Mouse (Mus musculus) embryonic facial prominence, embryonic 10.5 days (tissue): ENCODE results near the gene Olfr877. TPM values are rescaled to one million over a fixed set of nuclear protein-coding genes. Genes with fewer than 3 reads are reported as not detected.

Experiments
- DNase-seq: peaks from one replicate; pipeline ENCODE4 v3.0.0-alpha.2; 2017; ENCODE audit warnings: low spot score
- H3K27ac ChIP-seq: fragments of 300-500 bp; sonication (generic); replicated peaks from 2 replicates; pipeline ENCODE4 v1.5.1; 2016; ENCODE audit warnings: mild to moderate bottlenecking
- H3K27me3 ChIP-seq: fragments of 300-500 bp; sonication (generic); replicated peaks from 2 replicates; pipeline ENCODE4 v1.6.1; 2016; ENCODE audit warnings: low read depth, mild to moderate bottlenecking; ENCODE audit not compliant: poor library complexity, severe bottlenecking
- H3K36me3 ChIP-seq: fragments of 300-500 bp; sonication (generic); replicated peaks from 2 replicates; pipeline ENCODE4 v1.6.1; 2016; ENCODE audit warnings: mild to moderate bottlenecking, moderate library complexity
- H3K4me1 ChIP-seq: fragments of 300-500 bp; sonication (generic); 2 replicates; pipeline ENCODE4 v1.6.1; 2016
- H3K4me3 ChIP-seq: fragments of 300-500 bp; sonication (generic); 2 replicates; pipeline ENCODE4 v1.5.1; 2016; ENCODE audit warnings: mild to moderate bottlenecking, moderate library complexity
- H3K9me3 ChIP-seq: fragments of 300-500 bp; sonication (generic); 2 replicates; pipeline ENCODE4 v1.6.1; 2016; ENCODE audit warnings: mild to moderate bottlenecking
- WGBS: fragments of 180-500 bp; shearing (Covaris S2); methylation state at CpG from one replicate; pipeline ENCODE4 v1.1.7; 2016; 5-methylcytosine and 5-hydroxymethylcytosine counted together
- polyA plus RNA-seq: library from polyadenylated mRNA; unstranded; fragments of >200 nt; fragmentation: Nextera tagmentation; extraction: Ambion mirVana; gene quantifications from 2 replicates; pipeline ENCODE4 v1.2.1, GENCODE M21; 2016

The Olfr877 gene
- polyA plus RNA-seq, 1 experiment from 2014 or later: not detected

DNA sequence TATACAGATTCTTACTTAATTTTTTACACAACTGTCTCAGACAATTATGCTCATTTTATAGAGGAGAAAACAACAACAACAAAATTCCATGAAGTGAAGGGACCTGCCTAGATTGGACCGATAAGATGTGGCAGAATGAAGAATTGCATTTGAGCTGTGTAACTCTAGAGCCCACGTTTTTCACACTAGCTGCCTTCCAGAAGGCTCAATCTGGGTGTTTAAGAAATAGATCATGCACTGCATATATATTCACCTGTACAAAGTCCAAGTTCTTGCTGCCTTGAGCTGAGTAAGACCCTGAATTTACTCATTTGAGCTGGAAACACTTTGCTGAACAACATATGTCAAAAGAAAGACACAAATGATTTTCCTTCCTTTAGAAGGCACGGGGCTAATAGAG is 51.5 kb downstream of the Olfr877 start:
- H3K27me3 ChIP-seq: no peaks in the 10 kb centered on the region
- 78% methylated on average over 3 of the region's 3 CpGs for WGBS
- no peak for DNase-seq

More for the DNA sequence above, 51.5 kb downstream of the Olfr877 start:
- Histone ChIP-seq H3K4me3 (no peak overlapping the region), H3K27ac (no peak overlapping the region), H3K36me3 (no peaks in the 10 kb centered on the region), H3K4me1 (no peaks in the 10 kb centered on the region), H3K9me3 (no peaks in the 10 kb centered on the region)

Other genes with a start within 250 kb of the Olfr877 start
- 8.0 and 9.2 TPM in 2 replicates for gene Spa17, start 240.5 kb upstream of the Olfr877 start, polyA plus RNA-seq
- gene Tbrg1, start 197.0 kb upstream of the Olfr877 start, polyA plus RNA-seq: 128 and 129 TPM in 2 replicates
- 0.09 TPM in 1 of 2 replicates, not detected in the other for gene Panx3, start 185.0 kb upstream of the Olfr877 start, polyA plus RNA-seq
- gene Olfr160, start 138.0 kb upstream of the Olfr877 start, polyA plus RNA-seq: not detected in 2 replicates
- not detected in 2 replicates for gene Olfr874, start 109.2 kb upstream of the Olfr877 start, polyA plus RNA-seq
- gene Olfr875, start 82.4 kb upstream of the Olfr877 start, polyA plus RNA-seq: not detected in 2 replicates
- not detected in 2 replicates for gene Olfr876, start 51.2 kb upstream of the Olfr877 start, polyA plus RNA-seq
- gene Olfr145, start 42.5 kb downstream of the Olfr877 start, polyA plus RNA-seq: not detected in 2 replicates
- gene Olfr878, start 63.6 kb downstream of the Olfr877 start, polyA plus RNA-seq: not detected in 2 replicates
- gene Olfr881, start 137.6 kb downstream of the Olfr877 start, polyA plus RNA-seq: not detected in 2 replicates
- gene Olfr883, start 171.5 kb downstream of the Olfr877 start, polyA plus RNA-seq: not detected in 2 replicates
- gene Olfr884, start 192.3 kb downstream of the Olfr877 start, polyA plus RNA-seq: not detected in 2 replicates
- gene Olfr885, start 207.1 kb downstream of the Olfr877 start, polyA plus RNA-seq: not detected in 2 replicates
- gene Olfr887, start 229.8 kb downstream of the Olfr877 start, polyA plus RNA-seq: not detected in 2 replicates